ENCODE assay signal across 14 mouse cellular contexts in the genomic region with DNA sequence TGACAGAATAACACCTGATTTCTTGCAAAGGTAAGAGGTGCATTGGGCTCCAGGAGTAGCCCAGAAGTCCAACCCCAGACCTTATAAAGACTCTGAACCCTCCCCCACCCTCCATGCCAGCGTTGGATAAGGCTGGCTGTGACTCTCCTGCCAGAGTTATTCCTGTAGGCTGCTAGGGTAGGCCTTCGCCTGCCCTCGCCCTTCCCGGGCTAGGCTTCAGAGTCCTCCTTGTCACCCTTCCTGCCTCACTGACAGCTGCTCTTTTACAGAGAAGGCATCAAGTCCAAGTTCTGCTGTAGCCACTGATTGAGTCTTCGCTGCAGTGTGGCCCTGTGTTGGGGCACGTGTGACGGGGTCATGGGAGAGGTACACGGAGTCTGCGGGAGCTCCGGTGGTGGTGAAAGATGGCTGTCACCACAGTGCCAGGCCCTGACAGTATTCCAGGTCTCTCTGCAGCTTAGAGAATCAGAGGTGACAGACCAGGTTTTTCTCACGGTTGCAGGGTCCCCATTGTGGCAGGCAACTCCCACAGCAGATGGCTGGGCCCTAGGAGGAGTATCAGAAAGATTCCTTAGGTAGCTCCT. TPM values are rescaled to one million over a fixed set of nuclear protein-coding genes. Genes with fewer than 3 reads are reported as not detected.
DNase-seq lines count a peak whose midpoint lies in the region; ATAC-seq lines count a peak whose summit lies in the region.
"Had no signal": no experiment of that assay in that cellular context is flagged by ENCODE, and none has a peak within 500 bp of the region (broad histone marks: within the 10 kb centered on the region; RNA-seq: fewer than 3 reads in every experiment).

No protein-coding gene starts in this region.

- peak; percentile 28 for DNase-seq in gastrocnemius, adult 18-20 months (ENCODE audit: low spot score)
- no peak for DNase-seq in gastrocnemius, postnatal 14 days
- DNase-seq in heart, adult 18-20 months = peak; percentile 18 to 38
- no peak for DNase-seq in left cerebral cortex, adult 11 months (ENCODE audit: low spot score)
- DNase-seq in B cell, adult 2 months = no peak
- no peak for DNase-seq in testis, postnatal 14 days (ENCODE audit: low spot score)
- DNase-seq: adrenal gland, postnatal 10 days; lung, postnatal 14 days had no signal

- 35% methylated on average over 11 of the region's 11 CpGs for WGBS in heart, embryonic 11.5 days (ENCODE audit: insufficient replicate concordance)
- 77% methylated on average over 11 of the region's 11 CpGs for WGBS in hindbrain, embryonic 13.5 days

- 0 out of 2 replicates have a peak overlapping the region, but pooled peaks have one; percentile 46 for H3K27ac ChIP-seq in heart, embryonic 11.5 days (ENCODE audit: low read depth, low read length)
- H3K27ac ChIP-seq in hindbrain, embryonic 13.5 days = 0 out of 2 replicates have a peak overlapping the region, but pooled peaks have one; percentile 3
- H3K27ac ChIP-seq: embryonic facial prominence, embryonic 12.5 days; hindbrain, embryonic 15.5 days; limb, embryonic 15.5 days had no signal

- no peaks in the 10 kb centered on the region for H3K9me3 ChIP-seq in heart, embryonic 11.5 days (replicated peaks; ENCODE audit: control insufficient read depth, low read length)
- no peaks in the 10 kb centered on the region for H3K9me3 ChIP-seq in hindbrain, embryonic 13.5 days
- H3K9me3 ChIP-seq: embryonic facial prominence, embryonic 12.5 days; hindbrain, embryonic 15.5 days; limb, embryonic 15.5 days had no signal

- peak overlapping the region; percentile 17; the same call in 1 of the 2 replicates for H3K9ac ChIP-seq in heart, embryonic 11.5 days (ENCODE audit: low read depth, low read length)
- H3K9ac ChIP-seq in hindbrain, embryonic 13.5 days = no peak overlapping the region
- H3K9ac ChIP-seq: embryonic facial prominence, embryonic 12.5 days; hindbrain, embryonic 15.5 days; limb, embryonic 15.5 days had no signal

- peaks cover 22% of the 10 kb centered on the region for H3K4me1 ChIP-seq in heart, embryonic 11.5 days (ENCODE audit: control insufficient read depth, insufficient read depth, low read length)
- H3K4me1 ChIP-seq in hindbrain, embryonic 13.5 days (replicated peaks) = no peaks in the 10 kb centered on the region
- H3K4me1 ChIP-seq: embryonic facial prominence, embryonic 12.5 days; hindbrain, embryonic 15.5 days; limb, embryonic 15.5 days had no signal

- intact Hi-C loops in gastrocnemius, postnatal 14 days (cut with DNase I; ENCODE audit: low total_unique reads) = no loop called here

- no peak for ATAC-seq in heart, embryonic 11.5 days (replicated peaks; ENCODE audit: insufficient number of reproducible peaks, low FRiP score, low TSS enrichment)
- ATAC-seq in hindbrain, embryonic 13.5 days (ENCODE audit: low FRiP score) = no peak
- ATAC-seq: Patski had no signal

- no peak overlapping the region for H3K4me2 ChIP-seq in heart, embryonic 11.5 days
- no peak overlapping the region for H3K4me2 ChIP-seq in hindbrain, embryonic 13.5 days
- H3K4me2 ChIP-seq: embryonic facial prominence, embryonic 12.5 days; hindbrain, embryonic 15.5 days; limb, embryonic 15.5 days had no signal

- H3K27me3 ChIP-seq in heart, embryonic 11.5 days (ENCODE audit: control insufficient read depth, insufficient read depth, low read length) = no peaks in the 10 kb centered on the region
- H3K27me3 ChIP-seq in hindbrain, embryonic 13.5 days = no peaks in the 10 kb centered on the region
- H3K27me3 ChIP-seq: embryonic facial prominence, embryonic 12.5 days; hindbrain, embryonic 15.5 days; limb, embryonic 15.5 days; Patski had no signal

- H3K36me3 ChIP-seq in heart, embryonic 11.5 days (ENCODE audit: control insufficient read depth, insufficient read depth, low read length) = peaks cover 11% of the 10 kb centered on the region
- H3K36me3 ChIP-seq in hindbrain, embryonic 13.5 days = peaks cover 56% of the 10 kb centered on the region

- no peak overlapping the region for H3K4me3 ChIP-seq in heart, embryonic 11.5 days (ENCODE audit: low read depth, low read length)
- H3K4me3 ChIP-seq in hindbrain, embryonic 13.5 days = no peak overlapping the region
- H3K4me3 ChIP-seq: embryonic facial prominence, embryonic 12.5 days; hindbrain, embryonic 15.5 days; limb, embryonic 15.5 days had no signal

RNA-seq across cellular contexts. Expression of a gene that starts 34.9 kb away (rescaled TPM):
- 10 to 100 TPM; 14.9 TPM for total RNA-seq in gastrocnemius, adult 18-20 months (2021)
- 10 to 100 TPM; 24.3 to 24.4 TPM for total RNA-seq in gastrocnemius, postnatal 14 days (2021)
- total RNA-seq in heart, adult 18-20 months (2021) = 10 to 100 TPM; 16.7 to 24.8 TPM
- 44.3 and 48.7 TPM in 2 replicates for polyA plus RNA-seq in heart, embryonic 11.5 days (2014; fragmentation: Nextera tagmentation; extraction: Ambion mirVana)
- polyA plus RNA-seq in hindbrain, embryonic 13.5 days (2015; fragmentation: Nextera tagmentation; extraction: Ambion mirVana) = 222 and 228 TPM in 2 replicates

RNA-seq across cellular contexts. Expression of a gene that starts 59.5 kb away (rescaled TPM):
- total RNA-seq in gastrocnemius, adult 18-20 months (2021) = 1 to 10 TPM; 4.4 TPM
- total RNA-seq in gastrocnemius, postnatal 14 days (2021) = 1 to 10 TPM; 3.5 to 4.5 TPM
- total RNA-seq in heart, adult 18-20 months (2021) = 1 to 10 TPM; 8.6 to 9.6 TPM
- 7.3 and 9.5 TPM in 2 replicates for polyA plus RNA-seq in heart, embryonic 11.5 days (2014; fragmentation: Nextera tagmentation; extraction: Ambion mirVana)
- polyA plus RNA-seq in hindbrain, embryonic 13.5 days (2015; fragmentation: Nextera tagmentation; extraction: Ambion mirVana) = 25.9 and 30.7 TPM in 2 replicates

RNA-seq across cellular contexts. Expression of a gene that starts 59.6 kb away (rescaled TPM):
- 100 to 1,000 TPM; 164 to 169 TPM for total RNA-seq in gastrocnemius, adult 18-20 months (2021)
- 100 to 1,000 TPM in 1 of 2 experiments, 10 to 100 TPM in 1; 92.4 to 112 TPM for total RNA-seq in gastrocnemius, postnatal 14 days (2021)
- 10 to 100 TPM; 76.2 to 79.9 TPM for total RNA-seq in heart, adult 18-20 months (2021)
- 29.8 and 33.7 TPM in 2 replicates for polyA plus RNA-seq in heart, embryonic 11.5 days (2014; fragmentation: Nextera tagmentation; extraction: Ambion mirVana)
- polyA plus RNA-seq in hindbrain, embryonic 13.5 days (2015; fragmentation: Nextera tagmentation; extraction: Ambion mirVana) = 50.1 and 51.9 TPM in 2 replicates

Comparison
In these comparisons a context has a peak if more than half of its experiments do, and no peak if none do; other contexts are left out.
1. DNase-seq: peak in gastrocnemius, adult 18-20 months (single experiment) and heart, adult 18-20 months (2 of 2); none in gastrocnemius, postnatal 14 days (single experiment), left cerebral cortex, adult 11 months (single experiment), B cell, adult 2 months (0 of 2) and testis, postnatal 14 days (single experiment).